Mouse (Mus musculus): ENCODE results near the gene A930017K11Rik.

The A930017K11Rik gene

GRCm38 (mm10) chr17:25922120-25922519 lies 30.2 kb downstream of the A930017K11Rik start:
- DNase-seq: peak; percentile 40

- peak; percentile 100 for DNase-seq
Observed at GRCm38 (mm10) chr17:25919786-25920642, 32.4 kb downstream of the A930017K11Rik start.

DNA sequence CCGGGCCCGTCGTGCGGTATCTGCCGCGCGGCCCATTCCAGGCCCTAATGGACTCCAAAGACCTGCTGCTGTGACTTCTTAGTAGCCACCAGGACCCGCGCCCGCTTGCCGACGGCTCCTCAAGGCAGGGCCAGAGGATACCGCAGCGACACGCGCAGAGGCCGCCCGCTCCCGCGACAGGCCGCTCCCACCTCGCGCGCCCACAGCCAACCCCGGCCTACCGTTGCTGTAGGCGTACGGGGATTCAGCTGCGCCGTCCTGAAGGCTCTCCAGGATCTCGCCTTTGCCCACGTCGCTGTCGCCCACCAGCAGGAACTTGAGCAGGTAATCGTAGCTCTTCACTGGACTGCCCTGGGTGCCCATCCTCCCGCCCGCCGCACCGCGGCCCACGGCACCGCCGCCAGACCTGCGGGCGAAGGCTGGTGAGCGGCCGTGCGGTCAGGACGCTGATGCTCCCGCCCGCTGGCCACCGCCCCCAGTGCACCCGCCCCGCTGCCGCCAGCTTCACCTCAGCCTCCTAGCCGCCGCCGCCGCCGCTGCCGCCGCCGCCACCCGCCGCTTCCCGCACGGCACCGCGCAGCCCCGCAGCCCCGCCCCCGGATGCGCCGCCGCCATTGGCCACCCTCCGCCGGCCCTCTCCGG lies 33.1 kb downstream of the A930017K11Rik start, which contains the start of gene Rab40c:
Rab40c (minus strand) TSS at position 584 of the 642 bp plus-strand sequence.
- no peak for DNase-seq

DNA sequence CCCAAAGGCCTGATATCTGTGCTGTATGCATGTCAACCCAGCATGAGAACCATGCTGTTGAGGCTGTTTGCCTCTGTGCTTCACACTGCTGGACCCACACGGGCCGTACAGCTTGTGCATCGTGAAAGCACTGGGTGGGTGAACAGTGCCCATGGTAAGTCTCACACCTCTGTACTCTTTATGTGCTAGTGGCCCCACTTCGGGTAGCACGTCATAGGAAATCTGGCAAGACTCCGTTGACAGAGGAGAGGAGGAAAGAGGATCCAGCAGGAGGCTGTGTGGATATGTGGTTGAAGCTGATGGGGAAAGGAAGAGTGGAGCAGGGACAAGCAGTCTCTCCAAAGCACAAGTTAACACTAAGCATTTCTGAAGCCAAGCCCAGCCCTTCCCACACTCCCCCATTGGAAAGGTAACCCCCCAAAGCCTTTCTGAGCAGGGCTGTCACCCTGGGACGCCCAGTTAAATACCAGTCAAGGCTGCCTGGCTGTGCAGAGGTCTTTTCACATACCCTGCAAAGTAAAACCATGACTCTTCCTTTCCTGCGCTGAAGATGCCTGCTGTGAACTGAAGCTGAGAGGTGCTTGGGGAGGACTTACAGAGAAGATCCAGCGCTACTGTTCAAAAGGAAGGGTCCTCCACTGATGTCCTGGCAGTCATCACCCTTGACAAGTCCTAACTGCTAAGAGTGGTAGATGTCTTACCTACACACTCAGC lies 34.2 kb downstream of the A930017K11Rik start:
- DNase-seq: no peak

DNA sequence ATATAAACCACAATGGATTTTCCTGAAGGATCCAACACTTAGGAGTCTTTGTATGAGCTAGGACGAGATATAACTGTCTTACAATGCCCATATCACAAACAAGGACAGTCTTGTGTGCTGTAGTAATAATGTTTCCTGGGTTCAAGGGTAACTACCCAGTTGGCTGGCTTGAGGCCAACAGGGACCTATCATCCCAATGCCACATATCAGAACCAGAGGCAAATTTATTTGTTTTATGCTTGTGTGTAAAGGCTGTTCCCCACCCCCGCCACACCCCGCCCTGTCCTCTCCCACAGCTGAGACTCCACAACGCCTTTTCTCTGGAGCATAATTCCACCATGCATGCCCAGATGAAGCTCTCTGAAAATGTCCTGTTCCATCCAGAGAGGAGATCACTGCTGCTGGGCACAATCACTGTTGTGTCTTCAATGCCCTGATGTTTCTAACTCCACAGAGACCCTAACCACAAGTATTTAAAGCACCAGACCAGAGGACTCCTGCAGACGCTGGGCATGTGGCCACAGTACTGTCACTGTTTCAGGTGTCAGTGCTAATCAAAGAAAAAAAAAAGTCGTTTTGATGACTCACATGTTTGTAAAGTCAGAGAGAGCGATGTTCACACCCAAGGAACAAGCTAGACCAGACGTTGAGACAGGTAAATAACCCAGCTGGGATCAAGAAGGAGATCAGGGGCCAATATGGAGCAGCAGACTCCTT lies 35.3 kb downstream of the A930017K11Rik start:
- DNase-seq: no peak

DNA sequence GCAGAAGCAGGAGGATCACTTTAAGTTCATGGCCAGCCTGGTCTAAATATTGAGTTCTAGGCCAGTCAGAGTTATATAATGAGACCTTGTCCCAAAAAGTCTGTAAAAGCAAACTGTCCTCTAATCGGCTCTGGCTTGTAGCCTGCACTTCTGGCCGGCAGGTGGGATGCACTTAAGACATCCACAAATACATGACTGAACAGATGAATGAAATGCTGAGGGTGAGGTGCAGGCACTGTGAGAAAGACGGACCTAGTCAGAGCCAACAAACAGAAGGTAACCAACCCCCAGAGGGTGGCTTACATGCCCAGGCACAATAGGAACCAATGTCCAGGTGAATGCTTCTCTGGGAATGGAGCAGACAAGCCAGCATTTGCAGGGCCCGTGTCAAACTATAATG lies 38.1 kb downstream of the A930017K11Rik start:
- DNase-seq: no peak

DNA sequence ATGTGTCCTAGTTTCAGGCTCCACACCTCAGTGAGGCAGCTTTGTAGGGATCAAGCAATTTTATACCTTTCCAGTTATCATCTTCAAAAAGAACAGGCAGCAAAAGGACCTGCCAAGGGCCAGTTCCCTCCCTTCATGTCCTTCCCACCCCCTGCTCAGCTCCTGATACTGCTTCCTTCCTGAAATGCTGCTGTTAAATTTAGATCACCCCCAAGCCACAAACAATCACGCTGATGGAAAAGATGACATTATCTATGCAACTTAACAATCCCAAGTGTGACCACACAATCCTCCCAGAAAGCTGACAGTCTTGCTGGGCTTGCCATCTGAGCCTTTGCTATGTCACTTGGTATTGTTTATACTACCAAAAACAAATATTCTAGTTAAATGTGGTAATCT lies 38.5 kb downstream of the A930017K11Rik start:
- DNase-seq: peak; percentile 12

GRCm38 (mm10) chr17:25913186-25913876 lies 39.0 kb downstream of the A930017K11Rik start:
- peak; percentile 34 for DNase-seq

GRCm38 (mm10) chr17:25911816-25912215 lies 40.5 kb downstream of the A930017K11Rik start:
- DNase-seq: peak; percentile 24

- DNase-seq: no peak
Observed at GRCm38 (mm10) chr17:25907640-25908039, 44.7 kb downstream of the A930017K11Rik start.

DNA sequence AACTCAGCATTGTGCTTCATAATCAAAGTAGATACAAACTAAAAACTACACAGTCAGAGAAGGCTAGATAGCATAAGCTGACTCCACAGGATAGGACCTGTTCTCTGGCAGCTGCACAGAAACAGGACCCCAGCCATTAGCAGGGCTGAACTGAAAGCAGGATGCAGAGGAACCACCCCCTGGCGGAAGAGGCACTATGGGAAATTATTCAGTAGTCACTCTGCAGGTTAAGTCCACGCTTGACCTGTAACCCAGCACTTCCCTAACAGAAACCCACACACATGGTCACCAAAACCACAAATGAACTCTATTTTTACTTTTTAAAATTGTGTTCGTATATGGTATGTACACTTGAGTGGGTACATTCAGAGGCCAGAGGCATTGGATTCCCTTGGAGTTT lies 49.3 kb downstream of the A930017K11Rik start:
- no peak for DNase-seq

DNA sequence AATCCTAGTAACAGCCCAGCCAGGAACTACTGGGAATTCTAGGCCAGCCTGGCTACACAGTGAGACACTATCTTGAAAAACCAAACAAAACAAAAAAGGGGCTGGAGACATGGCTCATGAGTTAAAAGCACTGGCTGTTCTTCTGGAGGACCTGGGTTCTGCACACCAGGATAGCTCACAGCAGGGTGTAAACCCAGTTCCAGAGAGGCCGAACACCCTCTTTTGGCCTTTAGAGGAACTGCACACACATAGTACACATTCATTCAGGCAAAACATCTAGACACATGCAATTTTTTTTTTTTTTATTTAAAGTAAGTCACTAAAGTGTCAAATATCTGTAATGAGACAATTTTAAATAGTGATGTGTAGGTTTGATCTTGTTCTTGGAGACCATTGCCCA lies 52.2 kb downstream of the A930017K11Rik start:
- DNase-seq: no peak

Data from kidney, postnatal 14 days (tissue).